Mouse (Mus musculus) liver, adult 2 months (tissue): ENCODE measurements around the gene Crocc.

Source experiments
- CTCF ChIP-seq: fragments of 200-500 bp; IDR thresholded peaks from 2 replicates; pipeline ENCODE4 v1.5.1; 2011; ENCODE audit warnings: low read depth, low read length, control low read depth
- POLR2A ChIP-seq: fragments of 200-500 bp; IDR thresholded peaks from 2 replicates; pipeline ENCODE4 v1.6.1; 2011; ENCODE audit warnings: low read length, control low read depth; ENCODE audit not compliant: insufficient read depth; ENCODE audit errors: extremely low read depth

DNA sequence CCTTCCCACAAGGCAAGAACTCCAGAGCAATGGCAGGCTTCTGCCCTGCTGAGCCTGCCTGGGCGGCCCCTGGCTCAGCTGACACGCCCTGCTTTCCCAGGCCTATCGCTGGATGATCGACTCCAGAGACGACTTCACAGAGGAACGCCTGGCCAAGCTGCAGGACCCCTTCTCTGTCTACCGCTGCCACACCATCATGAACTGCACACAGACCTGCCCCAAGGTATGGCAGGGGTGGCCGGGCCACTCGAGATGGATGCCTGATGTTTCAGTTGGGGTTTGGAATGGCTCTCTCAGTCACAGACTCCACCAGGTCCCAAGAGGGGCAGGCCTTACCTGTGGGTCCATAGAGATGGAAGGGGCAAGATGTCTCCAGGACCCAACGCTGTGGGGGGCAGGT is 83.1 kb downstream of the Crocc start:
- TF ChIP-seq CTCF (no peak), POLR2A (no peak)
